Mouse (Mus musculus) heart, adult 2 months (tissue): Measurements from ENCODE around the gene Trpv4. TPM values are rescaled to one million over a fixed set of nuclear protein-coding genes. Genes with fewer than 3 reads are reported as not detected.
A peak's percentile ranks its signal among the peaks of the same experiment; 100 is the strongest.

ENCODE experiments used
- DNase-seq, 2 experiments: peaks; one replicate each; pipeline ENCODE4 v3.0.0; 2021
- H3K27ac ChIP-seq: fragments of 200-600 bp; 2 replicates; pipeline ENCODE4 v1.8.1; 2022
- H3K27me3 ChIP-seq: fragments of 200-500 bp; 2 replicates; pipeline ENCODE4 v1.6.1; 2012; ENCODE audit warnings: mild to moderate bottlenecking, low read length, inconsistent platforms, mixed read lengths; ENCODE audit not compliant: control insufficient read depth, insufficient read depth
- H3K36me3 ChIP-seq: fragments of 200-500 bp; 2 replicates; pipeline ENCODE4 v1.6.1; 2012; ENCODE audit warnings: low read length, inconsistent platforms; ENCODE audit not compliant: control insufficient read depth, insufficient read depth
- H3K4me1 ChIP-seq: fragments of 200-500 bp; 2 replicates; pipeline ENCODE4 v1.6.1; 2011; ENCODE audit warnings: low read length; ENCODE audit not compliant: control insufficient read depth, insufficient read depth
- H3K4me3 ChIP-seq: fragments of 200-600 bp; 2 replicates; pipeline ENCODE4 v1.8.1; 2022
- H3K79me2 ChIP-seq: fragments of 200-500 bp; replicated peaks from 2 replicates; pipeline ENCODE4 v1.6.1; 2012; ENCODE audit warnings: mild to moderate bottlenecking, inconsistent platforms, low read length, moderate library complexity, mixed read lengths; ENCODE audit not compliant: control insufficient read depth, insufficient read depth
- H3K9ac ChIP-seq: fragments of 200-500 bp; 2 replicates; pipeline ENCODE4 v1.6.1; 2012; ENCODE audit warnings: low read depth, mild to moderate bottlenecking, control low read depth, inconsistent platforms, low read length, mixed read lengths
- CTCF ChIP-seq: fragments of 200-600 bp; IDR thresholded peaks from 2 replicates; pipeline ENCODE4 v1.8.1; 2022; ENCODE audit warnings: antibody characterized with exemption, mild to moderate bottlenecking, moderate library complexity
- EP300 ChIP-seq: fragments of 200-500 bp; IDR thresholded peaks from 2 replicates; pipeline ENCODE4 v1.6.1; 2011; ENCODE audit warnings: low read depth, low read length, control low read depth; ENCODE audit not compliant: insufficient read depth
- POLR2A ChIP-seq: fragments of 200-500 bp; IDR thresholded peaks from 2 replicates; pipeline ENCODE4 v1.6.1; 2011; ENCODE audit warnings: mild to moderate bottlenecking, low read depth, low read length, control low read depth; ENCODE audit not compliant: insufficient read depth
- WGBS: fragments of 180-500 bp; shearing (Covaris S2); methylation state at CpG from one replicate; pipeline ENCODE4 v1.1.7; 2018; 5-methylcytosine and 5-hydroxymethylcytosine counted together
- intact Hi-C: fragments of 180-260 bp; cut with DNase I; formaldehyde crosslinking; loops from one replicate; pipeline ENCODE4 v1.15.1; 2025
- polyA plus RNA-seq: library from polyadenylated mRNA; depleted of rRNA; stranded (reverse); fragments of >200 nt; gene quantifications from 2 replicates; pipeline ENCODE4 v1.2.3, GENCODE M21; 2012
- total RNA-seq, 2 experiments: library from RNA; stranded (reverse); gene quantifications; 2 replicates each; pipeline ENCODE4 v1.2.3; 2021

Gene Trpv4
- total and polyA plus RNA-seq, 3 experiments, result 3.6 to 7.5 (median 5.1) TPM

GRCm38 (mm10) chr5:114687901-114688300, 29.7 kb upstream of the Trpv4 start:
- intact Hi-C loops, result no loop called here
- DNase-seq, result no peak
- TF ChIP-seq CTCF (no peak), EP300 (no peak), POLR2A (no peak)
- peaks cover 6% of the 10 kb centered on the region for H3K4me1 ChIP-seq
- H3K4me3 ChIP-seq, result no peak overlapping the region
- no peaks in the 10 kb centered on the region for H3K27me3 ChIP-seq
- no peak overlapping the region for H3K27ac ChIP-seq
- H3K79me2 ChIP-seq, result no peaks in the 10 kb centered on the region
- H3K36me3 ChIP-seq, result no peaks in the 10 kb centered on the region
- no peak overlapping the region for H3K9ac ChIP-seq

GRCm38 (mm10) chr5:114686726-114687210, 28.5 kb upstream of the Trpv4 start:
- no peak for DNase-seq
- no peaks in the 10 kb centered on the region for H3K27me3 ChIP-seq

GRCm38 (mm10) chr5:114685986-114686385, 27.8 kb upstream of the Trpv4 start:
- Histone ChIP-seq H3K27ac (no peak overlapping the region), H3K4me1 (peaks cover 9% of the 10 kb centered on the region), H3K79me2 (no peaks in the 10 kb centered on the region), H3K9ac (no peak overlapping the region), H3K27me3 (no peaks in the 10 kb centered on the region), H3K4me3 (no peak overlapping the region), H3K36me3 (no peaks in the 10 kb centered on the region)
- TF ChIP-seq CTCF, result no peak
- no peak for TF ChIP-seq EP300
- no peak for TF ChIP-seq POLR2A
- DNase-seq, result no peak
- WGBS, result 93% methylated on average over 5 of the region's 5 CpGs
- intact Hi-C loops, result no loop called here

More at GRCm38 (mm10) chr5:114686726-114687210, 28.5 kb upstream of the Trpv4 start:
- Histone ChIP-seq H3K4me1 (peaks cover 8% of the 10 kb centered on the region), H3K79me2 (no peaks in the 10 kb centered on the region), H3K9ac (no peak overlapping the region), H3K27ac (no peak overlapping the region), H3K4me3 (no peak overlapping the region), H3K36me3 (no peaks in the 10 kb centered on the region)
- 57% methylated on average over 7 of the region's 7 CpGs for WGBS
- no peak for TF ChIP-seq EP300
- no peak for TF ChIP-seq CTCF
- no peak for TF ChIP-seq POLR2A
- intact Hi-C loops, result no loop called here

- Histone ChIP-seq H3K4me3 (no peak overlapping the region), H3K27me3 (no peaks in the 10 kb centered on the region), H3K9ac (no peak overlapping the region), H3K36me3 (no peaks in the 10 kb centered on the region), H3K79me2 (no peaks in the 10 kb centered on the region), H3K27ac (peak overlapping the region; percentile 36), H3K4me1 (peaks cover 4% of the 10 kb centered on the region)
- DNase-seq, result no peak
- TF ChIP-seq CTCF (no peak), POLR2A (no peak), EP300 (no peak)
- 49% methylated on average over 8 of the region's 8 CpGs for WGBS
- intact Hi-C loops, result no loop called here
Measured at GRCm38 (mm10) chr5:114681717-114682116, 23.5 kb upstream of the Trpv4 start.

- 57% methylated on average over 19 of the region's 19 CpGs for WGBS
- Histone ChIP-seq H3K79me2 (no peaks in the 10 kb centered on the region), H3K4me1 (peaks cover 4% of the 10 kb centered on the region), H3K9ac (no peak overlapping the region), H3K27ac (peak overlapping the region; percentile 33; the same call in 1 of the 2 replicates), H3K36me3 (no peaks in the 10 kb centered on the region), H3K27me3 (no peaks in the 10 kb centered on the region), H3K4me3 (no peak overlapping the region)
- no peak for DNase-seq
- intact Hi-C loops, result no loop called here
- TF ChIP-seq EP300, result no peak
Measured at GRCm38 (mm10) chr5:114680676-114681285, 22.6 kb upstream of the Trpv4 start.

GRCm38 (mm10) chr5:114679841-114680591, 21.8 kb upstream of the Trpv4 start:
- Histone ChIP-seq H3K27ac (peak overlapping the region; percentile 33; the same call in 1 of the 2 replicates), H3K36me3 (no peaks in the 10 kb centered on the region), H3K4me1 (peaks cover 4% of the 10 kb centered on the region), H3K4me3 (no peak overlapping the region), H3K79me2 (no peaks in the 10 kb centered on the region), H3K27me3 (no peaks in the 10 kb centered on the region), H3K9ac (no peak overlapping the region)
- TF ChIP-seq CTCF (no peak), POLR2A (no peak), EP300 (no peak)
- no peak for DNase-seq
- 76% methylated on average over 17 of the region's 17 CpGs for WGBS
- intact Hi-C loops, result no loop called here
